Mouse (Mus musculus) stomach, postnatal 0 days (tissue): ENCODE data around the gene Hsh2d. TPM values are rescaled to one million over a fixed set of nuclear protein-coding genes. Genes with fewer than 3 reads are reported as not detected.

Experiments used
- ATAC-seq: fragments of 200-750 bp; cut with Nextera tagmentation; 2 replicates; pipeline ENCODE4 v1.8.0; 2017; ENCODE audit not compliant: low FRiP score, low TSS enrichment
- DNase-seq: peaks from one replicate; pipeline ENCODE4 v3.0.0-alpha.2; 2016; ENCODE audit warnings: low spot score
- H3K27ac ChIP-seq: fragments of 300-500 bp; sonication (generic); replicated peaks from 2 replicates; pipeline ENCODE4 v1.5.1; 2014; ENCODE audit warnings: mild to moderate bottlenecking, control low read depth
- H3K27me3 ChIP-seq: fragments of 300-500 bp; sonication (generic); 2 replicates; pipeline ENCODE4 v1.6.1; 2014; ENCODE audit warnings: low read length; ENCODE audit not compliant: control insufficient read depth, insufficient read depth
- H3K36me3 ChIP-seq: fragments of 300-500 bp; sonication (generic); 2 replicates; pipeline ENCODE4 v1.6.1; 2014; ENCODE audit warnings: low read length, mixed read lengths; ENCODE audit not compliant: control insufficient read depth, insufficient read depth
- H3K4me1 ChIP-seq: fragments of 300-500 bp; sonication (generic); replicated peaks from 2 replicates; pipeline ENCODE4 v1.6.1; 2014; ENCODE audit warnings: antibody characterized with exemption; ENCODE audit not compliant: control insufficient read depth, insufficient read depth
- H3K4me2 ChIP-seq: fragments of 300-500 bp; sonication (generic); replicated peaks from 2 replicates; pipeline ENCODE4 v1.6.1; 2014; ENCODE audit warnings: low read depth, mild to moderate bottlenecking, control low read depth, moderate library complexity
- H3K4me3 ChIP-seq: fragments of 300-500 bp; sonication (generic); 2 replicates; pipeline ENCODE4 v1.5.1; 2014; ENCODE audit warnings: low read depth, low read length, control low read depth
- H3K9ac ChIP-seq: fragments of 300-500 bp; sonication (generic); 2 replicates; pipeline ENCODE4 v1.6.1; 2014; ENCODE audit warnings: mild to moderate bottlenecking, low read length, control low read depth, mixed read lengths
- H3K9me3 ChIP-seq: fragments of 300-500 bp; sonication (generic); 2 replicates; pipeline ENCODE4 v1.6.1; 2016; ENCODE audit warnings: low read length; ENCODE audit not compliant: control insufficient read depth
- CTCF ChIP-seq: IDR thresholded peaks from 2 replicates; pipeline ENCODE4 v1.5.1; 2016; ENCODE audit warnings: antibody characterized with exemption, low read depth, mild to moderate bottlenecking, moderate library complexity
- EP300 ChIP-seq: optimal IDR thresholded peaks from 2 replicates; pipeline ENCODE3; 2016; ENCODE audit warnings: antibody characterized with exemption
- WGBS: fragments of 180-500 bp; shearing (Covaris S2); extraction: QIAGEN DNeasy Blood & Tissue Kit; methylation state at CpG from one replicate; pipeline ENCODE4 v1.1.7; 2014; 5-methylcytosine and 5-hydroxymethylcytosine counted together
- polyA plus RNA-seq: library from polyadenylated mRNA; unstranded; fragments of >200 nt; fragmentation: Nextera tagmentation; extraction: Ambion mirVana; gene quantifications from 2 replicates; pipeline ENCODE4 v1.2.1, GENCODE M21; 2015

Hsh2d gene
- polyA plus RNA-seq, 1 experiment from 2014 or later: 3.9 TPM

- no peaks in the 10 kb centered on the region for H3K36me3 ChIP-seq
- no peaks in the 10 kb centered on the region for H3K9me3 ChIP-seq
- H3K4me3 ChIP-seq: no peak within 1 kb of the TSS
- 74% methylated on average over 4 of the region's 4 CpGs for WGBS
- no peak within 1 kb of the TSS for H3K27ac ChIP-seq
- DNase-seq (no peak), ATAC-seq (no peak)
- no peak within 1 kb of the TSS for H3K4me2 ChIP-seq
- TF ChIP-seq CTCF (no peak), EP300 (no peak)
- H3K4me1 ChIP-seq: no peaks in the 10 kb centered on the region
- no peaks in the 10 kb centered on the region for H3K27me3 ChIP-seq
- H3K9ac ChIP-seq: no peak within 1 kb of the TSS
These were observed 24.1 kb downstream of the Hsh2d start, which contains the start of gene Gm11034 for GRCm38 (mm10) chr8:72213536-72213935. Gene Gm11034, minus strand, starts transcription at chr8:72213636.

DNA sequence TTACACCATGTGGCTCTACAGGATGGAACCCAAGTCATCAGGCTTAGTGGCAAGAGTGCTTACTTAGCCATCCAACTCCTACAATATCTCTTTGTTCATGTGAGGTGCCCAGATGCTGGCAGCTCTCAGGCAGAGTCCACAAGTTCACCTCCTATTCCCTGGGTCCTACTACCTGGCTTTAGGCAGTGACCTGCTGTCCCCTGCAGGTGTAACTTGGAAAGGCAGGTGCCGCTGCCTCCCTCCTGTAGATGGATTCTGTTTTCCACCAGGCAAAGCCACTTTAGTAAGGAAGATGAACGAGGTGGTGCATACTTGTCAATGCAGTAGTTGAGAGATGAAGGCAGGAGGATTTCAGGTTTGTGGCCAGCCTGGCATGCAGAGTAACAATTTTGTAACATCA, 25.6 kb downstream of the Hsh2d start:
- TF ChIP-seq CTCF: peak; percentile 79
- no peak for TF ChIP-seq EP300
- WGBS: 43% methylated on average over 2 of the region's 2 CpGs
- ATAC-seq (peak; percentile 35; the same call in 1 of the 2 replicates), DNase-seq (peak; percentile 71)
- no peaks in the 10 kb centered on the region for H3K9me3 ChIP-seq
- H3K27me3 ChIP-seq: no peaks in the 10 kb centered on the region
- no peak overlapping the region for H3K4me2 ChIP-seq
- H3K4me1 ChIP-seq: no peaks in the 10 kb centered on the region
- H3K36me3 ChIP-seq: no peaks in the 10 kb centered on the region
- H3K27ac ChIP-seq: no peak overlapping the region
- H3K9ac ChIP-seq: no peak overlapping the region
- no peak overlapping the region for H3K4me3 ChIP-seq

DNA sequence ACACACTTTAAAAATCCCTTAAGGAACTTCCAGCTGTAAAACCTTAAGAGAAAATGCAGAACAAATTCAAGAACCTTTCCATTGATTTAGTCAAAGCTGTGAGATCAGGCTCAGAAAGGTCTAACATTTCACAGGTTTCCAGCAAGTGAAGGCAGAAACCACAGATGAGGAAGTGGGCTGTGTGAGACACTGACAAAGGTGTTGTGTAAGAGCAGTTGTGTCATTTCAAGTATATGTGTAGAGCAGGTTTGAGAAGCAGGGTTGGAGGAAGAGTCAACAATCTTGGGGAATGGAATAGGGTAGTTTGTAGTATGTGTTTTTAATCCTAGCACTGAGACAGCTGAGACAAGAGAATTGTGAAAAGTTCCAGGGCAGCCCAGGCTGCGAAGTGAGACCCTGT, 26.4 kb downstream of the Hsh2d start:
- WGBS: 50% methylated on average over 1 of the region's 1 CpGs
- H3K36me3 ChIP-seq: no peaks in the 10 kb centered on the region
- no peaks in the 10 kb centered on the region for H3K9me3 ChIP-seq
- no peaks in the 10 kb centered on the region for H3K27me3 ChIP-seq
- H3K27ac ChIP-seq: no peak overlapping the region
- no peak overlapping the region for H3K4me2 ChIP-seq
- ATAC-seq (no peak), DNase-seq (no peak)
- H3K4me1 ChIP-seq: no peaks in the 10 kb centered on the region; the same call in 1 of the 2 replicates
- H3K9ac ChIP-seq: no peak overlapping the region
- TF ChIP-seq EP300 (no peak), CTCF (no peak)
- H3K4me3 ChIP-seq: no peak overlapping the region

- WGBS: 71% methylated on average over 9 of the region's 10 CpGs
- no peak for ATAC-seq
- H3K9ac ChIP-seq: no peak overlapping the region
These were observed 29.5 kb downstream of the Hsh2d start for GRCm38 (mm10) chr8:72218781-72219540.

GRCm38 (mm10) chr8:72219541-72220363, 30.3 kb downstream of the Hsh2d start, which contains the start of gene Fam32a:
Gene Fam32a, plus strand, starts transcription at chr8:72219730.
- 13% methylated on average over 39 of the region's 39 CpGs for WGBS
- DNase-seq (peak; percentile 92), ATAC-seq (peak; percentile 98)
- H3K36me3 ChIP-seq: peaks cover 14% of the 10 kb centered on the region
- no peaks in the 10 kb centered on the region; the same call in 1 of the 2 replicates for H3K4me1 ChIP-seq
- no peaks in the 10 kb centered on the region for H3K27me3 ChIP-seq
- H3K9ac ChIP-seq: peak within 1 kb of the TSS; percentile 74
- H3K4me3 ChIP-seq: peak within 1 kb of the TSS; percentile 72
- TF ChIP-seq EP300 (no peak), CTCF (no peak)
- H3K9me3 ChIP-seq: no peaks in the 10 kb centered on the region
- H3K27ac ChIP-seq: peak within 1 kb of the TSS; percentile 88
- peak within 1 kb of the TSS; percentile 65 for H3K4me2 ChIP-seq

More at GRCm38 (mm10) chr8:72218781-72219540, 29.5 kb downstream of the Hsh2d start:
- H3K27me3 ChIP-seq: no peaks in the 10 kb centered on the region
- peak overlapping the region; percentile 25; the same call in 1 of the 2 replicates for H3K4me2 ChIP-seq
- no peak overlapping the region for H3K27ac ChIP-seq
- peaks cover 13% of the 10 kb centered on the region for H3K36me3 ChIP-seq
- DNase-seq: no peak
- TF ChIP-seq CTCF: no peak
- H3K4me1 ChIP-seq: no peaks in the 10 kb centered on the region; the same call in 1 of the 2 replicates
- peak overlapping the region; percentile 72 for H3K4me3 ChIP-seq
- no peaks in the 10 kb centered on the region for H3K9me3 ChIP-seq
